Mouse (Mus musculus) C2C12 (cell line): ENCODE measurements around the gene Rnf220.

Source experiments
- CEBPB ChIP-seq: IDR thresholded peaks from one replicate; pipeline ENCODE4 v1.6.1; 2011; ENCODE audit warnings: low read depth, mild to moderate bottlenecking, control low read depth, moderate library complexity
- CTCF ChIP-seq: IDR thresholded peaks from one replicate; pipeline ENCODE4 v1.5.1; 2011; ENCODE audit not compliant: control insufficient read depth, insufficient read depth, insufficient read length
- MAX ChIP-seq: IDR thresholded peaks from one replicate; pipeline ENCODE4 v1.6.1; 2011; ENCODE audit warnings: mild to moderate bottlenecking, control low read depth
- MYOG ChIP-seq: IDR thresholded peaks from one replicate; pipeline ENCODE4 v1.6.1; 2011; ENCODE audit not compliant: control insufficient read depth, insufficient read length; ENCODE audit errors: extremely low read depth
- USF1 ChIP-seq: IDR thresholded peaks from one replicate; pipeline ENCODE4 v1.6.1; 2011; ENCODE audit warnings: low read depth, mild to moderate bottlenecking, control low read depth, moderate library complexity

GRCm38 (mm10) chr4:117239153-117239552, 257.7 kb downstream of the Rnf220 start:
- TF ChIP-seq CTCF, result no peak
- no peak for TF ChIP-seq MYOG
- TF ChIP-seq USF1, result no peak
- TF ChIP-seq MAX, result no peak
- no peak for TF ChIP-seq CEBPB
